Comparison of ENCODE assay signal across 9 mouse cellular contexts in genomic region chr11:116106154-116106962, GRCm38 (mm10). TPM values are rescaled to one million over a fixed set of nuclear protein-coding genes. Genes with fewer than 3 reads are reported as not detected.
A peak's percentile ranks its signal among the peaks of the same experiment; 100 is the strongest.
DNase-seq lines count a peak whose midpoint lies in the region; ATAC-seq lines count a peak whose summit lies in the region.
"Had no signal": no experiment of that assay in that cellular context is flagged by ENCODE, and none has a peak within 500 bp of the region (broad histone marks: within the 10 kb centered on the region; RNA-seq: fewer than 3 reads in every experiment).

No protein-coding gene starts in this region.

- H3K27ac ChIP-seq in heart, embryonic 10.5 days, result peak overlapping the region; percentile 88
- H3K27ac ChIP-seq in embryonic facial prominence, embryonic 10.5 days (replicated peaks), result peak overlapping the region; percentile 51
- peak overlapping the region; percentile 66 for H3K27ac ChIP-seq in limb, embryonic 10.5 days
- H3K27ac ChIP-seq in neural tube, embryonic 13.5 days (replicated peaks), result no peak overlapping the region

- peaks cover 92% of the 10 kb centered on the region for H3K4me1 ChIP-seq in heart, embryonic 10.5 days
- H3K4me1 ChIP-seq in embryonic facial prominence, embryonic 10.5 days, result peaks cover 87% of the 10 kb centered on the region
- peaks cover 76% of the 10 kb centered on the region for H3K4me1 ChIP-seq in limb, embryonic 10.5 days
- peaks cover 70% of the 10 kb centered on the region for H3K4me1 ChIP-seq in neural tube, embryonic 13.5 days (replicated peaks)

- intact Hi-C loops in gastrocnemius, postnatal 36 days (cut with DNase I), result no loop called here

- WGBS in heart, embryonic 10.5 days, result 25% methylated on average over 32 of the region's 32 CpGs
- WGBS in embryonic facial prominence, embryonic 10.5 days, result 24% methylated on average over 32 of the region's 32 CpGs
- WGBS in limb, embryonic 10.5 days, result 27% methylated on average over 32 of the region's 32 CpGs
- 19% methylated on average over 32 of the region's 32 CpGs for WGBS in neural tube, embryonic 13.5 days

- H3K36me3 ChIP-seq in heart, embryonic 10.5 days, result peaks cover 13% of the 10 kb centered on the region; the same call in 1 of the 2 replicates
- no peaks in the 10 kb centered on the region for H3K36me3 ChIP-seq in embryonic facial prominence, embryonic 10.5 days (replicated peaks)
- no peaks in the 10 kb centered on the region for H3K36me3 ChIP-seq in limb, embryonic 10.5 days
- H3K36me3 ChIP-seq in neural tube, embryonic 13.5 days, result no peaks in the 10 kb centered on the region

- DNase-seq in heart, embryonic 10.5 days (ENCODE audit: low spot score), result no peak
- no peak for DNase-seq in heart, adult 18-20 months
- peak; percentile 61 for DNase-seq in embryonic facial prominence, embryonic 10.5 days (ENCODE audit: low spot score)
- DNase-seq in limb, embryonic 10.5 days (ENCODE audit: low spot score), result peak; percentile 69
- no peak for DNase-seq in adrenal gland, postnatal 36 days
- DNase-seq in adrenal gland, postnatal 14 days, result no peak
- no peak for DNase-seq in gastrocnemius, postnatal 36 days

- ATAC-seq in neural tube, embryonic 13.5 days (ENCODE audit: low read depth), result no peak

- peak overlapping the region; percentile 25; the same call in 1 of the 2 replicates for H3K4me2 ChIP-seq in neural tube, embryonic 13.5 days

- H3K27me3 ChIP-seq in heart, embryonic 10.5 days (ENCODE audit: insufficient read depth, poor library complexity, severe bottlenecking), result peaks cover 56% of the 10 kb centered on the region
- H3K27me3 ChIP-seq in embryonic facial prominence, embryonic 10.5 days (replicated peaks; ENCODE audit: low read depth, poor library complexity, severe bottlenecking), result peaks cover 65% of the 10 kb centered on the region
- H3K27me3 ChIP-seq in limb, embryonic 10.5 days (ENCODE audit: low read depth, poor library complexity, severe bottlenecking), result peaks cover 66% of the 10 kb centered on the region
- peaks cover 61% of the 10 kb centered on the region for H3K27me3 ChIP-seq in neural tube, embryonic 13.5 days
- H3K27me3 ChIP-seq: CH12.LX had no signal

- H3K4me3 ChIP-seq in heart, embryonic 10.5 days, result peak overlapping the region; percentile 73
- H3K4me3 ChIP-seq in embryonic facial prominence, embryonic 10.5 days, result peak overlapping the region; percentile 44
- H3K4me3 ChIP-seq in limb, embryonic 10.5 days, result peak overlapping the region; percentile 22
- no peak overlapping the region for H3K4me3 ChIP-seq in neural tube, embryonic 13.5 days

- H3K9me3 ChIP-seq in heart, embryonic 10.5 days, result no peaks in the 10 kb centered on the region
- H3K9me3 ChIP-seq in embryonic facial prominence, embryonic 10.5 days, result no peaks in the 10 kb centered on the region
- H3K9me3 ChIP-seq in limb, embryonic 10.5 days (replicated peaks), result no peaks in the 10 kb centered on the region
- no peaks in the 10 kb centered on the region for H3K9me3 ChIP-seq in neural tube, embryonic 13.5 days

- no peak overlapping the region for H3K9ac ChIP-seq in neural tube, embryonic 13.5 days

RNA-seq across cellular contexts. Expression of gene Wbp2, which starts 19.6 kb away (rescaled TPM):
- polyA plus RNA-seq in heart, embryonic 10.5 days (2016; fragmentation: Nextera tagmentation; extraction: Ambion mirVana), result 122 and 158 TPM in 2 replicates
- total RNA-seq in heart, adult 18-20 months (2021), result 100 to 1,000 TPM in 1 of 2 experiments, 10 to 100 TPM in 1; 93.3 to 109 TPM
- polyA plus RNA-seq in embryonic facial prominence, embryonic 10.5 days (2016; fragmentation: Nextera tagmentation; extraction: Ambion mirVana), result 74.2 and 76.8 TPM in 2 replicates
- polyA plus RNA-seq in limb, embryonic 10.5 days (2016; fragmentation: Nextera tagmentation; extraction: Ambion mirVana), result 54.8 and 56.9 TPM in 2 replicates
- 136 and 153 TPM in 2 replicates for polyA plus RNA-seq in neural tube, embryonic 13.5 days (2015; fragmentation: Nextera tagmentation; extraction: Ambion mirVana)
- 100 to 1,000 TPM; 157 to 178 TPM for total RNA-seq in adrenal gland, postnatal 36 days (2021)
- total RNA-seq in adrenal gland, postnatal 14 days (2021), result 121 and 127 TPM in 2 replicates
- total RNA-seq in gastrocnemius, postnatal 36 days (2021), result 10 to 100 TPM; 70.1 to 71.0 TPM

RNA-seq across cellular contexts. Expression of gene Trim47, which starts 20.7 kb away (rescaled TPM):
- polyA plus RNA-seq in heart, embryonic 10.5 days (2016; fragmentation: Nextera tagmentation; extraction: Ambion mirVana), result 25.9 and 38.7 TPM in 2 replicates
- 10 to 100 TPM; 24.7 to 27.6 TPM for total RNA-seq in heart, adult 18-20 months (2021)
- 4.5 and 4.7 TPM in 2 replicates for polyA plus RNA-seq in embryonic facial prominence, embryonic 10.5 days (2016; fragmentation: Nextera tagmentation; extraction: Ambion mirVana)
- 3.2 and 4.9 TPM in 2 replicates for polyA plus RNA-seq in limb, embryonic 10.5 days (2016; fragmentation: Nextera tagmentation; extraction: Ambion mirVana)
- 4.3 and 5.5 TPM in 2 replicates for polyA plus RNA-seq in neural tube, embryonic 13.5 days (2015; fragmentation: Nextera tagmentation; extraction: Ambion mirVana)
- 10 to 100 TPM; 14.7 to 23.0 TPM for total RNA-seq in adrenal gland, postnatal 36 days (2021)
- total RNA-seq in adrenal gland, postnatal 14 days (2021), result 19.9 and 23.6 TPM in 2 replicates
- total RNA-seq in gastrocnemius, postnatal 36 days (2021), result 1 to 10 TPM; 9.1 to 9.3 TPM

RNA-seq across cellular contexts. Expression of gene Trim65, which starts 24.6 kb away (rescaled TPM):
- polyA plus RNA-seq in heart, embryonic 10.5 days (2016; fragmentation: Nextera tagmentation; extraction: Ambion mirVana), result 3.6 and 3.8 TPM in 2 replicates
- total RNA-seq in heart, adult 18-20 months (2021), result 10 to 100 TPM in 1 of 2 experiments, 1 to 10 TPM in 1; 9.6 to 10.5 TPM
- polyA plus RNA-seq in embryonic facial prominence, embryonic 10.5 days (2016; fragmentation: Nextera tagmentation; extraction: Ambion mirVana), result 1.9 and 2.3 TPM in 2 replicates
- polyA plus RNA-seq in limb, embryonic 10.5 days (2016; fragmentation: Nextera tagmentation; extraction: Ambion mirVana), result 1.9 and 2.1 TPM in 2 replicates
- 2.7 and 3.7 TPM in 2 replicates for polyA plus RNA-seq in neural tube, embryonic 13.5 days (2015; fragmentation: Nextera tagmentation; extraction: Ambion mirVana)
- total RNA-seq in adrenal gland, postnatal 36 days (2021), result 10 to 100 TPM in 1 of 2 experiments, 1 to 10 TPM in 1; 9.3 to 11.7 TPM
- 8.6 and 10.2 TPM in 2 replicates for total RNA-seq in adrenal gland, postnatal 14 days (2021)
- 1 to 10 TPM; 4.1 to 4.8 TPM for total RNA-seq in gastrocnemius, postnatal 36 days (2021)

RNA-seq across cellular contexts. Expression of gene Unc13d, which starts 28.6 kb away (rescaled TPM):
- polyA plus RNA-seq in heart, embryonic 10.5 days (2016; fragmentation: Nextera tagmentation; extraction: Ambion mirVana), result 6.1 and 7.2 TPM in 2 replicates
- 1 to 10 TPM in 1 of 2 experiments, under 1 TPM in 1; 0.42 to 2.0 TPM for total RNA-seq in heart, adult 18-20 months (2021)
- polyA plus RNA-seq in embryonic facial prominence, embryonic 10.5 days (2016; fragmentation: Nextera tagmentation; extraction: Ambion mirVana), result 2.9 TPM in 2 replicates
- 2.4 and 3.7 TPM in 2 replicates for polyA plus RNA-seq in limb, embryonic 10.5 days (2016; fragmentation: Nextera tagmentation; extraction: Ambion mirVana)
- 0.70 and 1.3 TPM in 2 replicates for polyA plus RNA-seq in neural tube, embryonic 13.5 days (2015; fragmentation: Nextera tagmentation; extraction: Ambion mirVana)
- total RNA-seq in adrenal gland, postnatal 36 days (2021), result under 1 TPM; 0.49 to 0.66 TPM
- total RNA-seq in adrenal gland, postnatal 14 days (2021), result 0.74 and 4.0 TPM in 2 replicates
- total RNA-seq in gastrocnemius, postnatal 36 days (2021), result under 1 TPM; 0.30 to 0.48 TPM

RNA-seq across cellular contexts. Expression of gene Mrpl38, which starts 32.3 kb away (rescaled TPM):
- polyA plus RNA-seq in heart, embryonic 10.5 days (2016; fragmentation: Nextera tagmentation; extraction: Ambion mirVana), result 112 and 127 TPM in 2 replicates
- total RNA-seq in heart, adult 18-20 months (2021), result 10 to 100 TPM; 56.8 to 66.1 TPM
- polyA plus RNA-seq in embryonic facial prominence, embryonic 10.5 days (2016; fragmentation: Nextera tagmentation; extraction: Ambion mirVana), result 108 and 117 TPM in 2 replicates
- 116 and 118 TPM in 2 replicates for polyA plus RNA-seq in limb, embryonic 10.5 days (2016; fragmentation: Nextera tagmentation; extraction: Ambion mirVana)
- 69.1 and 78.3 TPM in 2 replicates for polyA plus RNA-seq in neural tube, embryonic 13.5 days (2015; fragmentation: Nextera tagmentation; extraction: Ambion mirVana)
- total RNA-seq in adrenal gland, postnatal 36 days (2021), result 100 to 1,000 TPM in 1 of 2 experiments, 10 to 100 TPM in 1; 95.9 to 107 TPM
- 90.7 and 95.0 TPM in 2 replicates for total RNA-seq in adrenal gland, postnatal 14 days (2021)
- 10 to 100 TPM; 49.4 to 49.9 TPM for total RNA-seq in gastrocnemius, postnatal 36 days (2021)

Comparison
In these comparisons a context has a peak if more than half of its experiments do, and no peak if none do; other contexts are left out.
1. DNase-seq: peak in embryonic facial prominence, embryonic 10.5 days (single experiment) and limb, embryonic 10.5 days (single experiment); none in heart, embryonic 10.5 days (single experiment), heart, adult 18-20 months (0 of 2), adrenal gland, postnatal 36 days (0 of 2), adrenal gland, postnatal 14 days (single experiment) and gastrocnemius, postnatal 36 days (0 of 2).